Comparison of ENCODE assay signal across 25 mouse cellular contexts in genomic region chr6:29028129-29028528, GRCm38 (mm10). TPM values are rescaled to one million over a fixed set of nuclear protein-coding genes. Genes with fewer than 3 reads are reported as not detected.
"Had no signal": no experiment of that assay in that cellular context is flagged by ENCODE, and none has a peak within 500 bp of the region (broad histone marks: within the 10 kb centered on the region; RNA-seq: fewer than 3 reads in every experiment).

No protein-coding gene starts in this region.

- H3K9ac ChIP-seq: liver, embryonic 14.5 days; liver, postnatal 0 days; lung, embryonic 14.5 days had no signal

- H3K4me3 ChIP-seq: layer of hippocampus, adult 2 months had no signal

- DNase-seq: kidney, adult 9 months; kidney, postnatal 14 days; kidney, postnatal 4 days; layer of hippocampus, adult 9-11 months; liver, postnatal 0 days; lung, embryonic 14.5 days; midbrain, embryonic 14.5 days; thymus, adult 18-20 months; thymus, postnatal 36 days had no signal

- ATAC-seq: liver, postnatal 0 days; lung, postnatal 0 days had no signal

- H3K27ac ChIP-seq: liver, embryonic 14.5 days; macrophage had no signal

- H3K4me2 ChIP-seq: liver, embryonic 11.5 days; lung, embryonic 14.5 days had no signal

RNA-seq across cellular contexts. Expression of gene Lep, which starts 31.9 kb away (rescaled TPM):
- total RNA-seq: layer of hippocampus, adult 2 months; layer of hippocampus, postnatal 25 days; left cerebral cortex, adult 18-20 months; left cerebral cortex, postnatal 36 days; megakaryocyte, adult 5-6 weeks; midbrain, postnatal 0 days had no signal
- polyA plus RNA-seq: kidney, embryonic 16.5 days; limb, embryonic 11.5 days; limb, embryonic 14.5 days; liver, embryonic 11.5 days; liver, embryonic 14.5 days; liver, postnatal 0 days; lung, embryonic 14.5 days; lung, postnatal 0 days; macrophage; midbrain, embryonic 14.5 days; midbrain, postnatal 0 days; neural tube, embryonic 11.5 days; small intestine, adult 2 months; stomach, embryonic 16.5 days had no signal
